Mouse (Mus musculus) ES-E14 (cell line): Measurements from ENCODE around the gene Rbm44. TPM values are rescaled to one million over a fixed set of nuclear protein-coding genes. Genes with fewer than 3 reads are reported as not detected.
A peak's percentile ranks its signal among the peaks of the same experiment; 100 is the strongest.

ENCODE experiments used
- DNase-seq: peaks from one replicate; pipeline ENCODE4 v3.0.0-alpha.2; 2013; ENCODE audit warnings: low read depth, low spot score
- H3K27ac ChIP-seq: 2 replicates; pipeline ENCODE4 v1.5.1; 2012; ENCODE audit warnings: low read depth, mild to moderate bottlenecking, low read length, moderate library complexity, mixed read lengths; ENCODE audit not compliant: poor library complexity, insufficient read depth, severe bottlenecking
- H3K36me3 ChIP-seq: 2 replicates; pipeline ENCODE4 v1.6.1; 2012; ENCODE audit warnings: mild to moderate bottlenecking, low read length, moderate library complexity, mixed read lengths; ENCODE audit not compliant: control insufficient read depth, poor library complexity, insufficient read depth, severe bottlenecking
- H3K4me1 ChIP-seq, 2 experiments: fragments of 150-350 bp in 1 of 2; sonication (generic) in 1 of 2; 2 replicates each; pipeline ENCODE4 v1.6.1; 2012; ENCODE audit warnings: low read length in 2 of 2, mild to moderate bottlenecking in 1 of 2, mixed read lengths in 1 of 2; ENCODE audit not compliant: control insufficient read depth in 2 of 2, insufficient read depth in 2 of 2, poor library complexity in 1 of 2
- H3K4me3 ChIP-seq, 2 experiments: fragments of 150-350 bp in 1 of 2; sonication (generic) in 1 of 2; 2 replicates each; pipeline ENCODE4 v1.5.1; 2012; ENCODE audit warnings: low read length in 2 of 2, low read depth in 1 of 2, mild to moderate bottlenecking in 1 of 2, mixed read lengths in 1 of 2; ENCODE audit not compliant: insufficient read depth in 1 of 2, poor library complexity in 1 of 2, severe bottlenecking in 1 of 2
- H3K9ac ChIP-seq: 2 replicates; pipeline ENCODE4 v1.6.1; 2012; ENCODE audit warnings: low read depth, mild to moderate bottlenecking, low read length, mixed read lengths; ENCODE audit not compliant: poor library complexity, insufficient read depth, severe bottlenecking
- H3K9me3 ChIP-seq: fragments of 150-350 bp; sonication (generic); 2 replicates; pipeline ENCODE4 v1.6.1; 2012; ENCODE audit warnings: low read depth, mild to moderate bottlenecking, low read length; ENCODE audit not compliant: control insufficient read depth, insufficient read depth
- CHD2 ChIP-seq: IDR thresholded peaks from 2 replicates; pipeline ENCODE4 v1.6.1; 2014; ENCODE audit warnings: mild to moderate bottlenecking, low read depth, low read length, inconsistent platforms
- HCFC1 ChIP-seq: IDR thresholded peaks from 2 replicates; pipeline ENCODE4 v1.6.1; 2012; ENCODE audit warnings: low read length, inconsistent platforms, borderline replicate concordance; ENCODE audit not compliant: insufficient read depth
- MAFK ChIP-seq: IDR thresholded peaks from 2 replicates; pipeline ENCODE4 v1.6.1; 2014; ENCODE audit warnings: mild to moderate bottlenecking, low read depth, low read length, inconsistent platforms; ENCODE audit not compliant: insufficient read depth
- ZC3H11A ChIP-seq: IDR thresholded peaks from 2 replicates; pipeline ENCODE4 v1.6.1; 2012; ENCODE audit warnings: low read depth, mild to moderate bottlenecking, inconsistent platforms, low read length, borderline replicate concordance
- ZNF384 ChIP-seq: IDR thresholded peaks from 2 replicates; pipeline ENCODE4 v1.6.1; 2012; ENCODE audit warnings: low read depth, low read length, inconsistent platforms
- in situ Hi-C, 2 experiments: fragments of 600-800 bp; cut with MboI; formaldehyde crosslinking; loops; one replicate each; pipeline ENCODE4 v1.15.1; 2025; ENCODE audit warnings: low sequenced_read_pairs in 2 of 2, inconsistent platforms in 1 of 2; ENCODE audit not compliant: unreplicated experiment in 2 of 2
- total RNA-seq: library from RNA; depleted of rRNA; stranded (reverse); fragments of 300-350 nt; gene quantifications from 2 replicates; pipeline ENCODE4 v1.2.3, GENCODE M21; 2012

Rbm44 gene
- total RNA-seq, 1 experiment = 3.6 TPM

GRCm38 (mm10) chr1:91098887-91099286 is 46.0 kb upstream of the Rbm44 start:
- Histone ChIP-seq H3K4me3 (no peak overlapping the region), H3K4me1 (peaks cover 2 to 4% of the 10 kb centered on the region in 2 experiments; a peak in 2 of 4 replicates), H3K9ac (no peak overlapping the region), H3K36me3 (peaks cover 6% of the 10 kb centered on the region; the same call in 1 of the 2 replicates), H3K27ac (no peak overlapping the region), H3K9me3 (no peaks in the 10 kb centered on the region)
- in situ Hi-C loops = no loop called here
- no peak for TF ChIP-seq CHD2
- TF ChIP-seq ZC3H11A = peak; percentile 40; the same call in 1 of the 2 replicates
- no peak for TF ChIP-seq HCFC1
- no peak for TF ChIP-seq ZNF384
- peak; percentile 46 for DNase-seq

- H3K36me3 ChIP-seq = peaks cover 9% of the 10 kb centered on the region; the same call in 1 of the 2 replicates
- in situ Hi-C loops = loop anchor here in 1 of 2 experiments (10.0 kb wide), 1 partner anchor 127 kb away; no protein-coding TSS in a partner anchor
Observed at GRCm38 (mm10) chr1:91101709-91102440, 43.0 kb upstream of the Rbm44 start.

GRCm38 (mm10) chr1:91103366-91103983 is 41.4 kb upstream of the Rbm44 start:
- Histone ChIP-seq H3K4me3 (no peak overlapping the region), H3K9me3 (no peaks in the 10 kb centered on the region), H3K9ac (no peak overlapping the region), H3K27ac (no peak overlapping the region), H3K36me3 (peaks cover 10% of the 10 kb centered on the region; the same call in 1 of the 2 replicates), H3K4me1 (no peaks in the 10 kb centered on the region)
- DNase-seq = no peak
- in situ Hi-C loops = loop anchor here in 1 of 2 experiments (10.0 kb wide), 1 partner anchor 129 kb away; no protein-coding TSS in a partner anchor
- TF ChIP-seq CHD2 = no peak
- TF ChIP-seq ZC3H11A = no peak
- TF ChIP-seq HCFC1 = no peak
- no peak for TF ChIP-seq MAFK
- no peak for TF ChIP-seq ZNF384

More at GRCm38 (mm10) chr1:91101709-91102440, 43.0 kb upstream of the Rbm44 start:
- no peak overlapping the region for H3K4me3 ChIP-seq
- no peak overlapping the region for H3K9ac ChIP-seq
- DNase-seq = no peak
- H3K4me1 ChIP-seq = peaks cover 0 to 2% of the 10 kb centered on the region in 2 experiments; a peak in 1 of 4 replicates
- H3K9me3 ChIP-seq = no peaks in the 10 kb centered on the region
- TF ChIP-seq ZC3H11A (no peak), MAFK (no peak), CHD2 (no peak), HCFC1 (no peak), ZNF384 (no peak)
- H3K27ac ChIP-seq = no peak overlapping the region

- Histone ChIP-seq H3K36me3 (peaks cover 12% of the 10 kb centered on the region), H3K27ac (no peak overlapping the region), H3K4me1 (no peaks in the 10 kb centered on the region), H3K9me3 (no peaks in the 10 kb centered on the region), H3K9ac (no peak overlapping the region), H3K4me3 (no peak overlapping the region)
- in situ Hi-C loops = loop anchor here in 1 of 2 experiments (10.0 kb wide), 1 partner anchor 133 kb away; no protein-coding TSS in a partner anchor
- DNase-seq = no peak
- TF ChIP-seq HCFC1 (no peak), ZC3H11A (no peak), ZNF384 (no peak), CHD2 (no peak)
Observed at GRCm38 (mm10) chr1:91107548-91107947, 37.3 kb upstream of the Rbm44 start.
